Mouse (Mus musculus) limb, embryonic 13.5 days (tissue): ENCODE data around the gene Lyzl6. TPM values are rescaled to one million over a fixed set of nuclear protein-coding genes. Genes with fewer than 3 reads are reported as not detected.

ENCODE experiments used
- ATAC-seq: fragments of 200-750 bp; cut with Nextera tagmentation; 2 replicates; pipeline ENCODE4 v1.8.0; 2017; ENCODE audit warnings: low read depth, moderate number of reproducible peaks, moderate TSS enrichment; ENCODE audit not compliant: low FRiP score
- H3K27ac ChIP-seq: fragments of 300-500 bp; sonication (generic); 2 replicates; pipeline ENCODE4 v1.5.1; 2015; ENCODE audit warnings: inconsistent platforms, mild to moderate bottlenecking, moderate library complexity
- H3K27me3 ChIP-seq: fragments of 300-500 bp; sonication (generic); 2 replicates; pipeline ENCODE4 v1.6.1; 2015; ENCODE audit warnings: mild to moderate bottlenecking, inconsistent platforms
- H3K36me3 ChIP-seq: fragments of 300-500 bp; sonication (generic); 2 replicates; pipeline ENCODE4 v1.6.1; 2015; ENCODE audit warnings: inconsistent platforms, mild to moderate bottlenecking, moderate library complexity
- H3K4me1 ChIP-seq: fragments of 300-500 bp; sonication (generic); 2 replicates; pipeline ENCODE4 v1.6.1; 2015; ENCODE audit warnings: inconsistent platforms
- H3K4me2 ChIP-seq: fragments of 300-500 bp; sonication (generic); replicated peaks from 2 replicates; pipeline ENCODE4 v1.6.1; 2015; ENCODE audit warnings: inconsistent platforms, mild to moderate bottlenecking, moderate library complexity
- H3K4me3 ChIP-seq: fragments of 300-500 bp; sonication (generic); 2 replicates; pipeline ENCODE4 v1.5.1; 2015; ENCODE audit warnings: moderate library complexity, mild to moderate bottlenecking, inconsistent platforms
- H3K9ac ChIP-seq: fragments of 300-500 bp; sonication (generic); 2 replicates; pipeline ENCODE4 v1.6.1; 2015; ENCODE audit warnings: mild to moderate bottlenecking, inconsistent platforms
- H3K9me3 ChIP-seq: fragments of 300-500 bp; sonication (generic); 2 replicates; pipeline ENCODE4 v1.6.1; 2016; ENCODE audit warnings: inconsistent platforms
- WGBS: fragments of 180-500 bp; shearing (Covaris S2); methylation state at CpG from one replicate; pipeline ENCODE4 v1.1.7; 2015; 5-methylcytosine and 5-hydroxymethylcytosine counted together
- polyA plus RNA-seq: library from polyadenylated mRNA; unstranded; fragments of >200 nt; fragmentation: Nextera tagmentation; extraction: Ambion mirVana; gene quantifications from 2 replicates; pipeline ENCODE4 v1.2.1, GENCODE M21; 2015

The Lyzl6 gene
- polyA plus RNA-seq, 1 experiment from 2014 or later: not detected

- H3K36me3 ChIP-seq: no peaks in the 10 kb centered on the region
- WGBS: 85% methylated on average over 7 of the region's 7 CpGs
- no peak overlapping the region for H3K4me2 ChIP-seq
- peaks cover 42% of the 10 kb centered on the region for H3K27me3 ChIP-seq
- no peak overlapping the region for H3K4me3 ChIP-seq
- no peak overlapping the region for H3K9ac ChIP-seq
- no peaks in the 10 kb centered on the region for H3K4me1 ChIP-seq
- H3K27ac ChIP-seq: no peak overlapping the region
- ATAC-seq: no peak
- no peaks in the 10 kb centered on the region for H3K9me3 ChIP-seq
These were observed 19.5 kb upstream of the Lyzl6 start for GRCm38 (mm10) chr11:103658189-103658588.

GRCm38 (mm10) chr11:103656520-103656919 lies 17.8 kb upstream of the Lyzl6 start:
- peaks cover 58% of the 10 kb centered on the region for H3K27me3 ChIP-seq
- H3K27ac ChIP-seq: no peak overlapping the region
- no peak overlapping the region for H3K4me3 ChIP-seq
- no peak overlapping the region for H3K9ac ChIP-seq
- H3K36me3 ChIP-seq: no peaks in the 10 kb centered on the region
- H3K9me3 ChIP-seq: no peaks in the 10 kb centered on the region
- no peak overlapping the region for H3K4me2 ChIP-seq
- WGBS: 8% methylated on average over 3 of the region's 3 CpGs
- H3K4me1 ChIP-seq: no peaks in the 10 kb centered on the region
- no peak for ATAC-seq

GRCm38 (mm10) chr11:103653359-103653965 lies 14.8 kb upstream of the Lyzl6 start:
- no peak overlapping the region for H3K9ac ChIP-seq
- 68% methylated on average over 10 of the region's 10 CpGs for WGBS
- H3K4me1 ChIP-seq: peaks cover 15% of the 10 kb centered on the region
- H3K4me2 ChIP-seq: no peak overlapping the region
- no peak overlapping the region for H3K4me3 ChIP-seq
- no peaks in the 10 kb centered on the region for H3K9me3 ChIP-seq
- ATAC-seq: no peak
- peaks cover 89% of the 10 kb centered on the region for H3K27me3 ChIP-seq
- H3K36me3 ChIP-seq: no peaks in the 10 kb centered on the region
- H3K27ac ChIP-seq: no peak overlapping the region

- peaks cover 19% of the 10 kb centered on the region for H3K4me1 ChIP-seq
- no peak overlapping the region for H3K9ac ChIP-seq
- H3K27me3 ChIP-seq: peaks cover 97% of the 10 kb centered on the region
- no peak overlapping the region for H3K4me3 ChIP-seq
- no peaks in the 10 kb centered on the region for H3K9me3 ChIP-seq
- ATAC-seq: no peak
- no peaks in the 10 kb centered on the region for H3K36me3 ChIP-seq
- H3K4me2 ChIP-seq: no peak overlapping the region
- H3K27ac ChIP-seq: no peak overlapping the region
- 78% methylated on average over 6 of the region's 6 CpGs for WGBS
These were observed 12.7 kb upstream of the Lyzl6 start for GRCm38 (mm10) chr11:103651426-103651825.

- no peak for ATAC-seq
- Histone ChIP-seq H3K27ac (no peak overlapping the region), H3K4me1 (peaks cover 19% of the 10 kb centered on the region), H3K4me2 (peak overlapping the region; percentile 81), H3K9me3 (no peaks in the 10 kb centered on the region), H3K9ac (peak overlapping the region; percentile 25; the same call in 1 of the 2 replicates), H3K4me3 (peak overlapping the region; percentile 47), H3K27me3 (peaks cover 94% of the 10 kb centered on the region), H3K36me3 (no peaks in the 10 kb centered on the region)
- WGBS: under 1% methylated on average over 37 of the region's 37 CpGs
These were observed 11.3 kb upstream of the Lyzl6 start for GRCm38 (mm10) chr11:103649983-103650493.

- Histone ChIP-seq H3K4me3 (peak within 1 kb of the TSS; percentile 47), H3K36me3 (no peaks in the 10 kb centered on the region), H3K4me1 (peaks cover 19% of the 10 kb centered on the region), H3K9ac (peak within 1 kb of the TSS; percentile 25; the same call in 1 of the 2 replicates), H3K4me2 (peak within 1 kb of the TSS; percentile 81), H3K27me3 (peaks cover 89% of the 10 kb centered on the region), H3K9me3 (no peaks in the 10 kb centered on the region), H3K27ac (no peak within 1 kb of the TSS)
- no peak for ATAC-seq
- under 1% methylated on average over 71 of the region's 71 CpGs for WGBS
These were observed 10.8 kb upstream of the Lyzl6 start, which contains the start of gene Rprml for GRCm38 (mm10) chr11:103649301-103649982. Rprml (plus strand) TSS chr11:103649570.

GRCm38 (mm10) chr11:103648656-103649055 lies 10.0 kb upstream of the Lyzl6 start:
- Histone ChIP-seq H3K4me2 (peak overlapping the region; percentile 81; the same call in 1 of the 2 replicates), H3K4me1 (peaks cover 19% of the 10 kb centered on the region), H3K9me3 (no peaks in the 10 kb centered on the region), H3K4me3 (no peak overlapping the region), H3K27me3 (peaks cover 81% of the 10 kb centered on the region), H3K36me3 (no peaks in the 10 kb centered on the region), H3K9ac (no peak overlapping the region), H3K27ac (no peak overlapping the region)
- 31% methylated on average over 7 of the region's 7 CpGs for WGBS
- ATAC-seq: no peak

- peaks cover 19% of the 10 kb centered on the region for H3K4me1 ChIP-seq
- no peak overlapping the region for H3K4me3 ChIP-seq
- no peak overlapping the region for H3K4me2 ChIP-seq
- no peak overlapping the region for H3K27ac ChIP-seq
- peaks cover 75% of the 10 kb centered on the region for H3K27me3 ChIP-seq
- ATAC-seq: no peak
- 9% methylated on average over 11 of the region's 11 CpGs for WGBS
- no peaks in the 10 kb centered on the region for H3K36me3 ChIP-seq
- H3K9ac ChIP-seq: no peak overlapping the region
- no peaks in the 10 kb centered on the region for H3K9me3 ChIP-seq
These were observed 9.4 kb upstream of the Lyzl6 start for GRCm38 (mm10) chr11:103647921-103648620.

- H3K27ac ChIP-seq: no peak overlapping the region
- H3K4me3 ChIP-seq: no peak overlapping the region
- no peak overlapping the region for H3K4me2 ChIP-seq
- WGBS: 56% methylated on average over 6 of the region's 6 CpGs
- H3K9ac ChIP-seq: no peak overlapping the region
- H3K27me3 ChIP-seq: peaks cover 58% of the 10 kb centered on the region
- H3K4me1 ChIP-seq: peaks cover 19% of the 10 kb centered on the region
- H3K9me3 ChIP-seq: no peaks in the 10 kb centered on the region
- H3K36me3 ChIP-seq: no peaks in the 10 kb centered on the region
- ATAC-seq: no peak
These were observed 7.6 kb upstream of the Lyzl6 start for GRCm38 (mm10) chr11:103646301-103646700.

GRCm38 (mm10) chr11:103645731-103646130 lies 7.0 kb upstream of the Lyzl6 start:
- Histone ChIP-seq H3K9ac (no peak overlapping the region), H3K4me2 (no peak overlapping the region), H3K9me3 (no peaks in the 10 kb centered on the region), H3K4me1 (peaks cover 19% of the 10 kb centered on the region), H3K4me3 (no peak overlapping the region), H3K27me3 (peaks cover 52% of the 10 kb centered on the region), H3K27ac (no peak overlapping the region), H3K36me3 (no peaks in the 10 kb centered on the region)
- WGBS: 45% methylated on average over 8 of the region's 8 CpGs
- no peak for ATAC-seq

GRCm38 (mm10) chr11:103643211-103643610 lies 4.5 kb upstream of the Lyzl6 start:
- H3K27me3 ChIP-seq: peaks cover 49% of the 10 kb centered on the region
- 33% methylated on average over 9 of the region's 9 CpGs for WGBS
- H3K27ac ChIP-seq: no peak overlapping the region
- ATAC-seq: no peak
- no peak overlapping the region for H3K9ac ChIP-seq
- no peak overlapping the region for H3K4me2 ChIP-seq
- H3K9me3 ChIP-seq: no peaks in the 10 kb centered on the region
- no peaks in the 10 kb centered on the region for H3K36me3 ChIP-seq
- 0 out of 2 replicates have a peak, but pooled peaks cover 2% of the 10 kb centered on the region for H3K4me1 ChIP-seq
- no peak overlapping the region for H3K4me3 ChIP-seq

GRCm38 (mm10) chr11:103639407-103639946 lies 787 bp upstream of the Lyzl6 start:
- Histone ChIP-seq H3K36me3 (no peaks in the 10 kb centered on the region), H3K4me1 (no peaks in the 10 kb centered on the region), H3K27me3 (peaks cover 24% of the 10 kb centered on the region), H3K9ac (no peak overlapping the region), H3K27ac (no peak overlapping the region), H3K9me3 (no peaks in the 10 kb centered on the region), H3K4me2 (peak overlapping the region; percentile 34; the same call in 1 of the 2 replicates), H3K4me3 (no peak overlapping the region)
- no peak for ATAC-seq
- WGBS: 2% methylated on average over 10 of the region's 10 CpGs
